Mouse (Mus musculus) gastrocnemius, postnatal 36 days (tissue): ENCODE results near the gene Sstr4. TPM values are rescaled to one million over a fixed set of nuclear protein-coding genes. Genes with fewer than 3 reads are reported as not detected.
A peak's percentile ranks its signal among the peaks of the same experiment; 100 is the strongest.

ENCODE experiments used
- DNase-seq, 2 experiments: peaks; one replicate each; pipeline ENCODE4 v3.0.0; 2022
- intact Hi-C: fragments of 180-260 bp; cut with DNase I; formaldehyde crosslinking; loops from one replicate; pipeline ENCODE4 v1.15.1; 2025
- total RNA-seq, 2 experiments: library from RNA; stranded (reverse); gene quantifications; 2 replicates each; pipeline ENCODE4 v1.2.3; 2021

Sstr4 gene
- total RNA-seq, 2 experiments from 2014 or later: 0.52 TPM; not detected in 1

DNA sequence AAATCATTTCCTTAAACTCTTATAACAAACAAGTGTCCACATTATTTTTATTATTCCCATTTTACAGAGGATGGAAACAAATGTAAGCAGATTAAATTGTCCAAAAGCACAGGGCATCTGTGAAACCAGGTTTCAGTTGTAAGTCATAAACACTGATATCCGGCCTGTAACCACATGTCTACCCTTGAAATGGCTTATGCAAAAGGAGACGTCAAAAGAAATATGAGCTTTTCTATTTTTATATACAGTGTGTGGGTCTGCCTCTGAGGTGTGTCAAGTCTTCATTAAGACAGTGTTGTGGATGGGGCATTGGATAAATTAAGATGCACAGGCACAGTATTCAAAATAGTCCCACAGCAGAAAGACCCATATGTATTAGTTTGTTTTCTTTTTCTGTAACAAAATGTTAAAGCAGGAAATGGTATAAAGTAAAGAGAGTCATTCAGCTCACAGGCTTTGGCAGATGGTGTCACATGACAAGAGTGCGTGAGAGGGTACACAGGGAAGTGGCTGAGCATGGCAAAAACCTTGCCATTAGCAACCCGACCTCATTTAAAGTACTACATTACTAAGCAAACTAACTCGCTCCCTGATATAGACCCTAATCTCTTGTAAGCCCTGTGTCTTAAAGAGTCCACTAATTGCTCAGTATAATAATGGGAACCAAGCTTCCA lies 30.7 kb downstream of the Sstr4 start:
- DNase-seq: no peak
- intact Hi-C loops: loop anchor here (5.0 kb wide), 1 partner anchor 81 kb away; no protein-coding TSS in a partner anchor

DNA sequence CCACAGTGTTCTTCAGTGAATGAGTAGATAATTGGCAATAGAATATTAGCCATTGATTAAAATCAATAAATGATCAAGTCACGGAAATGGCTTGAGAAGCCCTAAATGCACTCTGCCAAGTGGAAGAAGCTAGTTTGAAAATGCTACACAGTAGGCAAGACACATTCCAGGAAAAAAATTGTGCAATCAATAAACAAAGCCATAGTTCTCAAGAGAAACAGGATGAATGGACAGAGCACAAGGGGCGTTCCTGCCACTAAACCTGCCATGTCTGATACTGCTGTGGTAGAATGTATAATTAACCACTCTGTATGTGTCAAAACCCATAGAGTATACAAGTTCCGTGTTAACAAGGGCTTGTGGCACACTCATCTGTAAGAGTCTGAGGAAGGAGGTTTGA lies 32.4 kb downstream of the Sstr4 start:
- no peak for DNase-seq
- intact Hi-C loops: loop anchor here (5.0 kb wide), 1 partner anchor 80 kb away; no protein-coding TSS in a partner anchor

DNA sequence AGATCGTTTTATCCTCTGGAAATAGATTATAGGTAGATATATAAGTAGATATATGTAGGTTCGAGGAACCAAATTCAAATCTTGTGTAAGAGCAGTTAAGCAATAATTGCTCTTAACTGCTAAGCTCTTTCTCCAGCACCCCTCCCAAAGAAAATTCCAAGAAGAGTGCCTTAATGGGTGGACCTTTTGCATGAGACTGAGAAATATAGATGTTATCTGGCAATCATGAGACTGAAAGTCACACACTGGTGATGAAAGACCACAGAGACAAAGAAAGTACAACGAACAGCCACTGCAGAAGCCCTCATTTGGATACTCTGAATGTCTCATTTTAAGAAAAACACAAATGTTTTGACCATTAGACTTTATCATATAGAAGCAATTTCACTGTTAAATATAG lies 33.4 kb downstream of the Sstr4 start:
- no peak for DNase-seq
- intact Hi-C loops: loop anchor here (5.0 kb wide), 1 partner anchor 79 kb away; no protein-coding TSS in a partner anchor

DNA sequence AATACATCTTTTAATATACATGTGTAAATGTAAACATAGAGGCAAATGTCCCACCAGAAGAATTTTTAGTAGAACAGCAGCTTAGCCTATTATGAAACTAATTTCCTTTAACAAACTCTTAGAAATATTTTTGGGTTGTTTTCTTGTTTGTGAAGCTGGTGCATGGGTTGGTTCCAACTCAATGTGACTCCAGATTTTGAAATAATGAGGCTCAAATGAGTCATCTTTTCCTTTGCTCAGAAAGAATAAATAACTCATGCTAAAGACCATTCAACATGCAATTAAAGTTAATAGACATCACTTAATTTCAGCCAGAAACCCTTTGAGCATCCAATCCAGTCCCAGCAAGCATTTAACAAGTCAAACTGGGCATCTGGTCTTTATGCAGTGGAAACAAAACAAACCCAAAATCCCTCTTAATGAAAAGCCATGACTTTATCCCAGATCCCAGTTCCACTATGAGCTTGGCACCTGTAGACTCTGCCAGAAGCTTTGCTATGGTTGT lies 33.9 kb downstream of the Sstr4 start:
- intact Hi-C loops: loop anchor here (5.0 kb wide), 1 partner anchor 78 kb away; no protein-coding TSS in a partner anchor
- DNase-seq: no peak

DNA sequence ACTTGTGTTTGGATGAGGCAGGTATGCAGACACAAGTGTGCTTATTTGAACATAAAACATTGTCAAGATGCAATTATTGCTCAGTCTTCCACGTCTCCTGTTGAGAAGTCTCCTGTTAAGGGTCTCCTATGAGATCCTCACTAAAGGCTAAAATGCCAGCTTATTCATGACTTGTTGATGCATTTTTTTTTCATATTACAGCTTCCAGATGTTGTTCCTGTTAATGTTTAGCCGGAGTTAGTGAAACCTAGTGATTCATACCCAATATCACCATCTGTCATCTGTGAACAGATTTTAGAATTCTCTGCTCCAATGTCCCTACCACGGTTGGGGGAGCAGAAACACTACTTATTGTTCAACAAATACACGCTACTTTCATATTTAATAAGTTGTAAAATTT lies 35.8 kb downstream of the Sstr4 start:
- intact Hi-C loops: no loop called here
- DNase-seq: no peak

DNA sequence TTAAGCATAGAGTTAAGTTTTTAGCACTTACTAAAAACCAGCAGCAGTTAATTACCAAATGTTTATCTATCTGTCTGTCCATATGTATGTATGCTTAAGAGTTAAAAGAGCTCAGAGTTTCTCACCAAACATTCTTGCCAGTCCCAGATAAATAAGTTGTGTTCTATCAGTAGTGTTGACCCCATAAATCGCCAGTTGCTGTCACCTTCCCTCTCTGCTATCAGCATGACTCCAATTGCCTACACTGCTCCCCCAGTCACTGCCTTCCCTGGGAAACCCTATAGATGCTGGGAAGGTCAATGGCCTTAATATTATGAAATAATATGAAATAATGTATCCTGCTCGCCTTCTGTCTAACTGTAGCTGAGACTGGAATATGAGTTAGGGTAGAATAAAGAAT lies 37.2 kb downstream of the Sstr4 start:
- intact Hi-C loops: no loop called here
- no peak for DNase-seq

DNA sequence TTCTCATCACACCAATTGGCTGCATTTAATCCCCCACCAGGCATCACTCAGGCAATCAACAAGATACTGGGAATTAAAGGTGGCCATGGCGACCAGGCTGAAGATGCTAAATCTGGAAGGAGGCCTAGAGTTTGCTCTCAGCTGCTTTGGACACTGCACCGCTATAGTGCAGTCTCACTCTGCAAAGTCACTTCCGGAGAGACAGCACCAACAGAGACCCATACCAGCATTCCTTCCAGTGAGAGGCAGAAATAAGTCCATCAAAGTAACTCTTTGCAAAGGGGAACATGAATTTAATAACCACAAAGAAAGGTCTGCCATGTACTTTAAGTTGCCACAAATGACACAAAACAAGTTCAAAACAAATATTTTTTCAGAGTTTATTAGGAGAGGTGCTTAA lies 41.1 kb downstream of the Sstr4 start:
- intact Hi-C loops: no loop called here
- DNase-seq: no peak

DNA sequence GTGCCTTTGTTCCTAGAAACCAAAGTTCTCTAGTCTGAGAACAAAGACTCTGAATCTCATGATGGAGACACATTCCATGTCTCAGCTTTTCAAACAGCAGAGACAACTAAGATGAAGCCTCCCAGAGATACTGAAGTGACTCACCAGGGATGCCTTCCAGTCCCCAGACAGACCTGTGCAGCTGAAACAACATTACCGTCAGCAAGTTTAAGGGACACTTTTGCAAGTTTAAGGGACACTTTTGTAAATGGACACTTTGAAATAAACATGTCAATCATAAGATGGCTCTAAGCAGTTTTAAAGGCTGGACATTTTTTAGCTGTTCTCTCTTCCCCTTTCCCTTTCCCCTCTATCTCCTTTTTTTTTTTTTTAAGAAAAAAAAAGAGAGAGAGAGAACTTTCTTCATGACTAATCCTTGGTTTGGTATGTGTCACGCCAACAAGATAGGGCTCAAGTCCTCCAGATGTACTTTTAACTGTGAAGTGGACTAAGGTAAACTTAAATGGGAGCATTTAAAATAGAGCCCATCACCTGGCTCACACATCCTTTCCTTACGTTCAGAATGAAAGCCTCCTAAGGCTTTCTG lies 44.6 kb downstream of the Sstr4 start:
- no peak for DNase-seq
- intact Hi-C loops: no loop called here

DNA sequence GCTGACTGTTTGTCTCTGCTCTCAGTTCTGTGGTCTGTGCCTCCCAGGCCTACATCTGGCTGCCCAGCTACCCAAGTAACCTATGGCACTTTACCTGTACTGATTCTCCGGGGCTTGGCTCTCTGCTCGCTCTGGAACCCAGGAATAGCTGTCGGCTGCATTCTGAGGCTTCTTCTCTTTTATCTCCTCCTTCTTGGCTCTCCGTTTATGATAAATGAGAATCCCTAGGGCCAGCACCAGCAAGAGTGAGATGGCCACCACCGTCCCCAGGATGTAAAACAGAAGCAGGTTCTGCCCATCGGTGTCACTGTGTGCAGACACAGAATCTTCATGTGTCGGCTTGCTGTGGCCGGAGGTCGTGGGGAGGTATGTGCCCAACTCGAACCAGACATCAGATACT lies 46.3 kb downstream of the Sstr4 start:
- DNase-seq: no peak
- intact Hi-C loops: no loop called here

DNA sequence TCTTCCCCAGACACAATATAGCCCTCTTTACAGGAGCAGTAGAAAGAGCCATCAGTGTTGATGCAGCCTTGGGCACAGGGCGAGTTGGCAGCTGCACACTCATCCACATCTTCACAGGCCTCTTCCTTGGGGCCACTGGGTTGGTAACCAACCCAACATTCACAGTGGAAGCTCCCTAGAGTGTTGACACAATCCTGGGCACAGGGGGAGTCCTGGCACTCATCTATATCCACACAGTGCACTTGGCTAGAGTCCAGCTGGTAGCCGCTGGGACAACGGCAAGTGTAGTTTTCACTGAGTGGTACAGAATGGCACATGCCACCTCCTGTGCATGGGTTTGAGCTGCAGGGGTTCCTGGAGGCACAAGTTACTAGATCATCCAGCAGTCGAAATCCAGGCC lies 47.0 kb downstream of the Sstr4 start:
- no peak for DNase-seq
- intact Hi-C loops: no loop called here

DNA sequence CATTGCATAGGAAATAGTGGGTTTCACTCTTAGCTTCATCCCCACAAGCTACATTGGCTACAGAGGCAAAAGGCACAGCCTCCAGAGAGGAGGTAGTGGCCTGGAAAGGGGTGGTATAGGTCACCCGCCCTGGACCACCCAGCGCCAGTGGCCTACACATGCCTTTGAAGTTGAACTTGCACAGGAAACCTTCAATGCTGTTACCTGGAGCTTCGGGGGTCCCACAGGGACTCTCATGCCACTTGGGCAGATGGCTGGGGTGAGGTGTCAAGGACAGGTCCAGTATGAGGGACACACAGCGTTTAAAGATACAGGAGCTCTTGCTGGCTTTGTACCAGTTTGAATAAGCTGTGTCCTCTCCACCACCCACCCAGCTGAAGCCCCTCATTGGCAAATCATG lies 47.6 kb downstream of the Sstr4 start:
- intact Hi-C loops: no loop called here
- no peak for DNase-seq

DNA sequence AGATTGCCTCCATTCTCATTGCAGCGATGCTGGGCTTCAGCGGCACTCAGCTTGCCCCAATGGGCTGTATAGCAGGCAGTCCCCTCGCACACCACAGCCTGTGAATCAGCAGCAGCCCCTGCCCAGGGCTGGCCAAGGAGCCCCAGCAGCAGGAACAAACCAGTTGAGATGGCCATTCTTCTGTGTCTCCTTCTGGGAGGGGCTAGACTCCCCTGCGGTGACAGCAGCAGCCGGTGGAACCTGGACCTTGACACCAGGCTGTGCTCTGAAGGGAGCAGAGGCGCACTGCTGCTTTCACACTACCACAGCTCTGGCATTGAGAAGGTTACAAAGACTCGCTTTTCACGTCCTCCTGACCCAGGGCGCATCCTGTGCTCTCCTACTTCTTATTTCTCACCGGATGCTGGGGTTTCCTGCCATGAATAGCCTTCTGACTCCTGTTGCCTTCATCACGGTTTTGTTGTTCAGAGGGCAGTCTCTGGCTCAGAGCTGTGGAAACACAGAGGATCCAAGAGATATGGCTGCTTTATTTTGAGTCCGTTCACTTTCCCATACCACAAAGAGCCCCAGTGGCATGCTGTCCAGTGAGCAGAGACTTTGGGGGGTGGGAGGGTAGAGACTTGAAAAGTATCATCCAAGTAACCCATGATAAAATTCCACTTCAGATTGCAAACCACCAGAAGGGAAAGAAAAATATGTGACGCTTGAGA lies 48.3 kb downstream of the Sstr4 start, which contains the start of gene Cd93:
Cd93 (minus strand) TSS at position 315 of the 710 bp plus-strand sequence.
- DNase-seq: peak in 1 of 2 experiments; percentile 34
- intact Hi-C loops: no loop called here

DNA sequence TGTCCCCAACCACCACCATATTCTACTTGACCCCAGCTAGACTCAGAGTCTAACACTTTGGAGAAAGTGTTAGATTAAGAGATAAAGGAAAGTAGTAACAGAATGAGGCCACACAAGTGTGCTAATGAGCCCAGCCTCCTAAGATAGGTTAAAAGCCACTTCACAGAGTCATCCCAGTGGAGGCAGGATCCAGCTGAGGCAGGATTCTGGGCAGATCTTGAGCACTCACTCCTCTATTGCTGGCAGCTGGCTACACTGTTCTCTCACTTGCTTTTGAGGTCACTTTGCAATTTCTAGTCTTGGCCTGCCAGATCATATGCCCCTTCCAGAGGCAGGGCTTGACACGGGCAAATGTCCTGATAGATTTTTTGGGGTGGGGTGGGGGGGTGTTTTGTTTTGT lies 49.3 kb downstream of the Sstr4 start:
- intact Hi-C loops: no loop called here
- DNase-seq: no peak

DNA sequence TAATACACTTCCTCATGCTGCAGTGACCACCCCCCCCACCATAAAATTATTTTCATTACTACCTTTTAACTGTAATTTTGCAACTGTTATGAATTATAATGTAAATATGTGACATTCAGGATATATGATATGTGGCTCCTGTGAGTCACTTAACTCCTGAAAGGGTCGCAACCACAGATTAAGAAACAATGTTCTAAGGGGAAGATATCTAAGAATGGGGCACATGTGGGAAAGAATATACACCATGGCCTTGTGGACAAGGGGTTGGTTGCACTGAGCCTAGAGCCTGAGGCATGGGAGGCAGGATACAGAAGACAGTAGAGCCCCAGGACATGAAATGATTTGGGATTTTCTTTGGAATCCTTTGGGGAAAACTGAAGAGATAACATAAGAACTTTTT lies 50.5 kb downstream of the Sstr4 start:
- intact Hi-C loops: no loop called here
- no peak for DNase-seq

Other genes with a start within 250 kb of the Sstr4 start
- gene Thbd, start 12.8 kb downstream of the Sstr4 start, total RNA-seq: 10 to 100 TPM; 12.6 to 17.4 TPM
- gene Cd93, start 48.2 kb downstream of the Sstr4 start, total RNA-seq: 10 to 100 TPM; 16.7 to 20.5 TPM